Mouse (Mus musculus): ENCODE measurements around the gene Lrrc2.
A peak's percentile ranks its signal among the peaks of the same experiment; 100 is the strongest.

Gene Lrrc2

GRCm38 (mm10) chr9:110951397-110951796, at the start of gene Lrrc2:
Lrrc2 (plus strand) TSS chr9:110951545.
- no peak for DNase-seq (ENCODE audit: low read depth)

GRCm38 (mm10) chr9:110902271-110902670, 49.1 kb upstream of the Lrrc2 start:
- no peak for DNase-seq (ENCODE audit: low read depth)

GRCm38 (mm10) chr9:110907201-110907837, 44.0 kb upstream of the Lrrc2 start:
- peak; percentile 93 for DNase-seq (ENCODE audit: low read depth)

- no peak for DNase-seq (ENCODE audit: low read depth)
Measured at GRCm38 (mm10) chr9:110907838-110908630, 43.3 kb upstream of the Lrrc2 start.

- DNase-seq (ENCODE audit: low read depth): peak; percentile 62
Measured at GRCm38 (mm10) chr9:110908631-110909016, 42.7 kb upstream of the Lrrc2 start.

- peak; percentile 69 for DNase-seq (ENCODE audit: low read depth)
Measured at GRCm38 (mm10) chr9:110909371-110909967, 41.9 kb upstream of the Lrrc2 start.

- no peak for DNase-seq (ENCODE audit: low read depth)
Measured at GRCm38 (mm10) chr9:110914631-110915236, 36.6 kb upstream of the Lrrc2 start.

- no peak for DNase-seq (ENCODE audit: low read depth)
Measured at GRCm38 (mm10) chr9:110915466-110915865, 35.9 kb upstream of the Lrrc2 start.

- peak; percentile 81 for DNase-seq (ENCODE audit: low read depth)
Measured at GRCm38 (mm10) chr9:110916786-110917185, 34.6 kb upstream of the Lrrc2 start, which contains the start of gene Fam240a. Fam240a (minus strand) TSS chr9:110916861.

GRCm38 (mm10) chr9:110920665-110921419, 30.5 kb upstream of the Lrrc2 start:
- DNase-seq (ENCODE audit: low read depth): peak; percentile 68

- DNase-seq (ENCODE audit: low read depth): peak; percentile 89
Measured at GRCm38 (mm10) chr9:110922759-110923158, 28.6 kb upstream of the Lrrc2 start.

GRCm38 (mm10) chr9:110931573-110931972, 19.8 kb upstream of the Lrrc2 start:
- DNase-seq (ENCODE audit: low read depth): no peak

- no peak for DNase-seq (ENCODE audit: low read depth)
Measured at GRCm38 (mm10) chr9:110933850-110934437, 17.4 kb upstream of the Lrrc2 start.

GRCm38 (mm10) chr9:110935941-110936340, 15.4 kb upstream of the Lrrc2 start:
- no peak for DNase-seq (ENCODE audit: low read depth)

- peak; percentile 60 for DNase-seq (ENCODE audit: low read depth)
Measured at GRCm38 (mm10) chr9:110937506-110938490, 13.5 kb upstream of the Lrrc2 start.

GRCm38 (mm10) chr9:110944265-110944664, 7.1 kb upstream of the Lrrc2 start:
- peak; percentile 77 for DNase-seq (ENCODE audit: low read depth)

- DNase-seq (ENCODE audit: low read depth): no peak
Measured at GRCm38 (mm10) chr9:110945343-110945742, 6.0 kb upstream of the Lrrc2 start.

- peak; percentile 49 for DNase-seq (ENCODE audit: low read depth)
Measured at GRCm38 (mm10) chr9:110945926-110946325, 5.4 kb upstream of the Lrrc2 start, which contains the start of gene Tdgf1. Tdgf1 (minus strand) TSS chr9:110946158.

GRCm38 (mm10) chr9:110946548-110947044, 4.7 kb upstream of the Lrrc2 start:
- peak; percentile 89 for DNase-seq (ENCODE audit: low read depth)

GRCm38 (mm10) chr9:110947261-110947661, 4.1 kb upstream of the Lrrc2 start:
- DNase-seq (ENCODE audit: low read depth): no peak
